9 mouse cellular contexts compared by ENCODE assay signal in genomic region chr8:11253556-11253955, GRCm38 (mm10). TPM values are rescaled to one million over a fixed set of nuclear protein-coding genes. Genes with fewer than 3 reads are reported as not detected.
DNase-seq lines count a peak whose midpoint lies in the region; ATAC-seq lines count a peak whose summit lies in the region.
"Had no signal": no experiment of that assay in that cellular context is flagged by ENCODE, and none has a peak within 500 bp of the region (broad histone marks: within the 10 kb centered on the region; RNA-seq: fewer than 3 reads in every experiment).

No protein-coding gene starts in this region.

- no peak for ATAC-seq in hindbrain, embryonic 11.5 days (ENCODE audit: low FRiP score)

- H3K27me3 ChIP-seq in hindbrain, embryonic 11.5 days (ENCODE audit: control insufficient read depth, insufficient read depth, low read length): no peaks in the 10 kb centered on the region

- H3K27ac ChIP-seq in hindbrain, embryonic 11.5 days (ENCODE audit: low read depth, low read length): no peak overlapping the region

- H3K36me3 ChIP-seq in hindbrain, embryonic 11.5 days (ENCODE audit: control insufficient read depth, insufficient read depth, low read length): no peaks in the 10 kb centered on the region

- peak; percentile 61 for DNase-seq in Muller cell, postnatal 12 days (ENCODE audit: inconsistent ontology term)
- DNase-seq in cerebellum, adult 18-20 months: peak; percentile 61 to 75
- peak; percentile 49 to 93 for DNase-seq in frontal cortex, adult 2 months (ENCODE audit: extremely low spot score in 1 of 2, low spot score in 1 of 2)
- peak; percentile 85 for DNase-seq in hindbrain, embryonic 11.5 days (ENCODE audit: low spot score)
- DNase-seq in layer of hippocampus, postnatal 10 days (ENCODE audit: low spot score in 2 of 2): peak; percentile 90 to 92
- peak; percentile 80 to 88 for DNase-seq in lung, postnatal 4 days
- DNase-seq in right cerebral cortex, postnatal 14 days: peak; percentile 85
- peak; percentile 77 to 81 for DNase-seq in urinary bladder, postnatal 36 days (ENCODE audit: low spot score in 2 of 2)

- H3K9me3 ChIP-seq in hindbrain, embryonic 11.5 days (ENCODE audit: control insufficient read depth, low read length): no peaks in the 10 kb centered on the region
- H3K9me3 ChIP-seq: megakaryocyte, embryonic 14.5 days had no signal

- H3K9ac ChIP-seq in hindbrain, embryonic 11.5 days (ENCODE audit: low read depth, low read length): no peak overlapping the region

- no peak overlapping the region for H3K4me2 ChIP-seq in hindbrain, embryonic 11.5 days (replicated peaks; ENCODE audit: low read depth, low read length)

- H3K4me3 ChIP-seq in hindbrain, embryonic 11.5 days (ENCODE audit: low read depth, low read length): no peak overlapping the region
- H3K4me3 ChIP-seq: megakaryocyte, embryonic 14.5 days had no signal

- WGBS in hindbrain, embryonic 11.5 days: 55% methylated on average over 1 of the region's 1 CpGs

- no peaks in the 10 kb centered on the region for H3K4me1 ChIP-seq in hindbrain, embryonic 11.5 days (replicated peaks; ENCODE audit: control insufficient read depth, insufficient read depth, low read length)

RNA-seq across cellular contexts. Expression of gene Col4a2, which starts 59.0 kb away (rescaled TPM):
- polyA plus RNA-seq in frontal cortex, adult 2 months (2012; rRNA removed): 34.3 and 39.7 TPM in 2 replicates
- 26.2 and 29.9 TPM in 2 replicates for polyA plus RNA-seq in hindbrain, embryonic 11.5 days (2014; fragmentation: Nextera tagmentation; extraction: Ambion mirVana)
- total RNA-seq in layer of hippocampus, postnatal 10 days (2021): 10 to 100 TPM; 86.4 to 93.6 TPM

RNA-seq across cellular contexts. Expression of gene Col4a1, which starts 59.1 kb away (rescaled TPM):
- polyA plus RNA-seq in frontal cortex, adult 2 months (2012; rRNA removed): 31.8 and 43.2 TPM in 2 replicates
- 91.8 and 94.2 TPM in 2 replicates for polyA plus RNA-seq in hindbrain, embryonic 11.5 days (2014; fragmentation: Nextera tagmentation; extraction: Ambion mirVana)
- 100 to 1,000 TPM; 125 to 139 TPM for total RNA-seq in layer of hippocampus, postnatal 10 days (2021)
